Mouse (Mus musculus): ENCODE measurements around the gene AC141477.1.

Gene AC141477.1

DNA sequence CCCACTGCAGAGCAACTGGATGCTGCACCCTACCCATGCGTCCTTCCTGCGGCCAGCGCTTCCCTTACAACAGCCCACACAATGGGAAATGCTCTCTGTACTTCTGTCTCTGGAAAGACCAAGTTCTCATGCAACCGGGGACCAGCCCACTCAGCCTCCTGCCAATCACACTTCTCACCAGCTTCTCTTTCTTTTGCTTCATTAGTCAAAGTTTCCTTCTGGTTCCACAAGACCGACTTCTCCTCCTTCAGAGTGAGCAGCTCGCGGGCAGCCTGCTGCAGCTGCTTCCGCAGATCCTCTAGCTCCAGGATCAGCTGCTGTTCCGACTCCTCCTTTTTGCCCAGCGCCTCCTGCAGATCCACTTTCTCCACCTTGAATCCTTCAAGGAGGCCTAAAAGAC, 31.7 kb downstream of the AC141477.1 start:
- no peak for DNase-seq (ENCODE audit: low spot score)

GRCm38 (mm10) chr10:76392596-76392995, 47.6 kb downstream of the AC141477.1 start:
- no peak for DNase-seq (ENCODE audit: low spot score)

- DNase-seq (ENCODE audit: low spot score), result no peak
Measured at GRCm38 (mm10) chr10:76391786-76392185, 48.5 kb downstream of the AC141477.1 start.

DNA sequence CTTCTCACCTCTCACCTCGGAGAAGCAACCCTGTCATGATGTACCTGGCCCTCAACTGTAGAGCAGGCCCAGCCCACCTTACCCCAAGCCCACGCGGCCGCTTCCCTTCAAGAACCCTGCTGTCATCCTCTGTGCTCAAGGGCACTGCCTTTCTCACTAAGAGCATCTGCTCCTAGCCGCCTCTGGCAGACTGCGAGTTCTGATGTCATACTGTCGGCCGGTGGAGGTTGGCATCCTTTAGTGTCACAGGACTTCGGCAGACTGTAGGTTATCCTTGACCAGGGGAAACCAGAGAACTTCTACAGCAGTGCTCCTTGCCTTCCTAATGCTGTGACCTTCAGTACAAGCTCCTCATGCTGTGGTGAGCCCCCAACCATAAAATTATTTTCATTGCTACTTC, 49.1 kb downstream of the AC141477.1 start:
- DNase-seq (ENCODE audit: low spot score), result no peak

All from urinary bladder, postnatal 10 days (tissue).